Mouse (Mus musculus): ENCODE results near the gene Olfr1123. TPM values are rescaled to one million over a fixed set of nuclear protein-coding genes. Genes with fewer than 3 reads are reported as not detected.

Olfr1123 gene
- polyA plus RNA-seq, 1 experiment from 2014 or later = not detected

Other genes with a start within 250 kb of the Olfr1123 start
- not detected in 2 replicates for gene Olfr1112, start 228.8 kb upstream of the Olfr1123 start, polyA plus RNA-seq (2015; fragmentation: Nextera tagmentation; extraction: Ambion mirVana)
- gene Olfr1113, start 207.7 kb upstream of the Olfr1123 start, polyA plus RNA-seq (2015; fragmentation: Nextera tagmentation; extraction: Ambion mirVana) = not detected in 2 replicates
- not detected in 2 replicates for gene Olfr1115, start 168.6 kb upstream of the Olfr1123 start, polyA plus RNA-seq (2015; fragmentation: Nextera tagmentation; extraction: Ambion mirVana)
- not detected in 2 replicates for gene Olfr1116, start 149.1 kb upstream of the Olfr1123 start, polyA plus RNA-seq (2015; fragmentation: Nextera tagmentation; extraction: Ambion mirVana)
- not detected in 2 replicates for gene Olfr1118, start 109.1 kb upstream of the Olfr1123 start, polyA plus RNA-seq (2015; fragmentation: Nextera tagmentation; extraction: Ambion mirVana)
- not detected in 2 replicates for gene Olfr1120, start 61.8 kb upstream of the Olfr1123 start, polyA plus RNA-seq (2015; fragmentation: Nextera tagmentation; extraction: Ambion mirVana)
- gene Olfr1121, start 46.7 kb upstream of the Olfr1123 start, polyA plus RNA-seq (2015; fragmentation: Nextera tagmentation; extraction: Ambion mirVana) = not detected in 2 replicates
- gene Olfr1122, start 30.8 kb upstream of the Olfr1123 start, polyA plus RNA-seq (2015; fragmentation: Nextera tagmentation; extraction: Ambion mirVana) = not detected in 2 replicates
- not detected in 2 replicates for gene Olfr1124, start 13.6 kb downstream of the Olfr1123 start, polyA plus RNA-seq (2015; fragmentation: Nextera tagmentation; extraction: Ambion mirVana)
- gene Olfr1126, start 37.3 kb downstream of the Olfr1123 start, polyA plus RNA-seq (2015; fragmentation: Nextera tagmentation; extraction: Ambion mirVana) = not detected in 2 replicates
- not detected in 2 replicates for gene Pramel7, start 80.5 kb downstream of the Olfr1123 start, polyA plus RNA-seq (2015; fragmentation: Nextera tagmentation; extraction: Ambion mirVana)
- not detected in 2 replicates for gene Pramel6, start 89.9 kb downstream of the Olfr1123 start, polyA plus RNA-seq (2015; fragmentation: Nextera tagmentation; extraction: Ambion mirVana)
- not detected in 2 replicates for gene Olfr153, start 115.2 kb downstream of the Olfr1123 start, polyA plus RNA-seq (2015; fragmentation: Nextera tagmentation; extraction: Ambion mirVana)
- not detected in 2 replicates for gene Olfr1128, start 128.9 kb downstream of the Olfr1123 start, polyA plus RNA-seq (2015; fragmentation: Nextera tagmentation; extraction: Ambion mirVana)
- gene Olfr1129, start 157.3 kb downstream of the Olfr1123 start, polyA plus RNA-seq (2015; fragmentation: Nextera tagmentation; extraction: Ambion mirVana) = not detected in 2 replicates
- not detected in 2 replicates for gene Olfr1130, start 189.6 kb downstream of the Olfr1123 start, polyA plus RNA-seq (2015; fragmentation: Nextera tagmentation; extraction: Ambion mirVana)
- not detected in 2 replicates for gene Olfr1131, start 210.5 kb downstream of the Olfr1123 start, polyA plus RNA-seq (2015; fragmentation: Nextera tagmentation; extraction: Ambion mirVana)
- not detected in 2 replicates for gene Olfr1132, start 220.9 kb downstream of the Olfr1123 start, polyA plus RNA-seq (2015; fragmentation: Nextera tagmentation; extraction: Ambion mirVana)
- not detected in 2 replicates for gene Olfr1133, start 230.7 kb downstream of the Olfr1123 start, polyA plus RNA-seq (2015; fragmentation: Nextera tagmentation; extraction: Ambion mirVana)
- gene Olfr1134, start 241.8 kb downstream of the Olfr1123 start, polyA plus RNA-seq (2015; fragmentation: Nextera tagmentation; extraction: Ambion mirVana) = not detected in 2 replicates

All from heart, embryonic 15.5 days (tissue).